Mouse (Mus musculus) mesoderm, embryonic 11.5 days (tissue): ENCODE measurements around the gene Fancd2os.

Source experiments
- DNase-seq: peaks from one replicate; pipeline ENCODE4 v3.0.0-alpha.2; 2012; ENCODE audit warnings: low read depth, low spot score

Gene Fancd2os

GRCm38 (mm10) chr6:113605224-113605545 is 4.7 kb upstream of the Fancd2os start:
- no peak for DNase-seq

- DNase-seq = peak; percentile 89
Measured at GRCm38 (mm10) chr6:113604432-113605223, 4.1 kb upstream of the Fancd2os start, which contains the start of gene Brk1. Brk1 (plus strand) TSS chr6:113604772.

- no peak for DNase-seq
Measured at GRCm38 (mm10) chr6:113603993-113604392, 3.5 kb upstream of the Fancd2os start.

GRCm38 (mm10) chr6:113602821-113603220 is 2.3 kb upstream of the Fancd2os start:
- no peak for DNase-seq

GRCm38 (mm10) chr6:113599833-113600232 is 682 bp downstream of the Fancd2os start:
- no peak for DNase-seq

GRCm38 (mm10) chr6:113597945-113598344 is 2.6 kb downstream of the Fancd2os start:
- no peak for DNase-seq

GRCm38 (mm10) chr6:113592637-113593036 is 7.9 kb downstream of the Fancd2os start:
- no peak for DNase-seq

GRCm38 (mm10) chr6:113586466-113587183 is 13.9 kb downstream of the Fancd2os start:
- no peak for DNase-seq

- no peak for DNase-seq
Measured at GRCm38 (mm10) chr6:113585065-113585464, 15.4 kb downstream of the Fancd2os start.

- no peak for DNase-seq
Measured at GRCm38 (mm10) chr6:113583023-113583422, 17.5 kb downstream of the Fancd2os start.

- DNase-seq = no peak
Measured at GRCm38 (mm10) chr6:113579306-113579705, 21.2 kb downstream of the Fancd2os start.

GRCm38 (mm10) chr6:113576044-113576443 is 24.5 kb downstream of the Fancd2os start:
- DNase-seq = no peak

- DNase-seq = no peak
Measured at GRCm38 (mm10) chr6:113564557-113564956, 36.0 kb downstream of the Fancd2os start.

- no peak for DNase-seq
Measured at GRCm38 (mm10) chr6:113559736-113560135, 40.8 kb downstream of the Fancd2os start.
